8 mouse cellular contexts compared by ENCODE assay signal in genomic region chr6:134928889-134929310, GRCm38 (mm10). TPM values are rescaled to one million over a fixed set of nuclear protein-coding genes. Genes with fewer than 3 reads are reported as not detected.
DNase-seq lines count a peak whose midpoint lies in the region; ATAC-seq and TF ChIP-seq lines count a peak whose summit lies in the region.

No protein-coding gene starts in this region.

- intact Hi-C loops in gastrocnemius, adult 2 months (cut with DNase I) = loop anchor here (10.0 kb wide), 1 partner anchor 284 kb away; no protein-coding TSS in a partner anchor

- H3K9ac ChIP-seq in kidney, embryonic 14.5 days (ENCODE audit: low read depth, low read length) = peak overlapping the region; percentile 68

- no peaks in the 10 kb centered on the region for H3K27me3 ChIP-seq in heart, embryonic 10.5 days (ENCODE audit: insufficient read depth, poor library complexity, severe bottlenecking)
- no peaks in the 10 kb centered on the region for H3K27me3 ChIP-seq in kidney, embryonic 14.5 days (ENCODE audit: control insufficient read depth, insufficient read depth, low read length)

- ATAC-seq in kidney, embryonic 14.5 days (ENCODE audit: low FRiP score, low TSS enrichment) = peak; percentile 32

- DNase-seq in gastrocnemius, adult 2 months = no peak
- no peak for DNase-seq in gastrocnemius, adult 8-10 months (ENCODE audit: low spot score in 2 of 2)
- DNase-seq in cerebellum, adult 9-11 months = peak; percentile 71
- DNase-seq in heart, embryonic 10.5 days (ENCODE audit: low spot score) = peak; percentile 83
- DNase-seq in spleen, postnatal 4 days (ENCODE audit: low spot score in 2 of 2) = peak; percentile 62 to 86
- no peak for DNase-seq in gastrocnemius, postnatal 10 days

- peaks cover 74% of the 10 kb centered on the region for H3K79me2 ChIP-seq in macrophage (ENCODE audit: inconsistent target)

- H3K4me3 ChIP-seq in gastrocnemius, adult 2 months = peak overlapping the region; percentile 95
- peak overlapping the region; percentile 70 for H3K4me3 ChIP-seq in heart, embryonic 10.5 days
- peak overlapping the region; percentile 55 for H3K4me3 ChIP-seq in kidney, embryonic 14.5 days (ENCODE audit: low read length)
- peak overlapping the region; percentile 71 for H3K4me3 ChIP-seq in macrophage (ENCODE audit: inconsistent target)

- peak overlapping the region; percentile 96 for H3K27ac ChIP-seq in gastrocnemius, adult 2 months
- H3K27ac ChIP-seq in heart, embryonic 10.5 days = peak overlapping the region; percentile 95
- H3K27ac ChIP-seq in kidney, embryonic 14.5 days (ENCODE audit: low read depth, low read length) = peak overlapping the region; percentile 99
- H3K27ac ChIP-seq in macrophage = peak overlapping the region; percentile 95

- H3K9me3 ChIP-seq in heart, embryonic 10.5 days = no peaks in the 10 kb centered on the region
- no peaks in the 10 kb centered on the region for H3K9me3 ChIP-seq in kidney, embryonic 14.5 days (ENCODE audit: control insufficient read depth, low read length)

- H3K4me1 ChIP-seq in heart, embryonic 10.5 days = peaks cover 29% of the 10 kb centered on the region
- H3K4me1 ChIP-seq in kidney, embryonic 14.5 days (ENCODE audit: control insufficient read depth, insufficient read depth, low read length) = peaks cover 17% of the 10 kb centered on the region; the same call in 1 of the 2 replicates

- H3K4me2 ChIP-seq in kidney, embryonic 14.5 days (replicated peaks; ENCODE audit: low read depth, low read length) = peak overlapping the region; percentile 91

- no peak for TF ChIP-seq CTCF in gastrocnemius, adult 2 months (IDR thresholded peaks at IDR 0.05)

- 1% methylated on average over 15 of the region's 15 CpGs for WGBS in heart, embryonic 10.5 days
- 1% methylated on average over 15 of the region's 15 CpGs for WGBS in kidney, embryonic 14.5 days
- 0% methylated on average over 15 of the region's 15 CpGs for WGBS in macrophage (ENCODE audit: missing documents)

- 0 out of 2 replicates have a peak, but pooled peaks cover 4% of the 10 kb centered on the region for H3K36me3 ChIP-seq in heart, embryonic 10.5 days
- H3K36me3 ChIP-seq in kidney, embryonic 14.5 days (ENCODE audit: control insufficient read depth, insufficient read depth, low read length) = 0 out of 2 replicates have a peak, but pooled peaks cover 4% of the 10 kb centered on the region
- no peaks in the 10 kb centered on the region for H3K36me3 ChIP-seq in macrophage (ENCODE audit: inconsistent target)

RNA-seq across cellular contexts. Expression of gene Cdkn1b, which starts 8.7 kb away (rescaled TPM):
- 10 to 100 TPM; 36.1 to 41.8 TPM for total RNA-seq in gastrocnemius, adult 2 months (2021)
- total RNA-seq in gastrocnemius, adult 8-10 months (2022) = 10 to 100 TPM; 30.9 to 37.5 (median 33.1) TPM
- polyA plus RNA-seq in heart, embryonic 10.5 days (2016; fragmentation: Nextera tagmentation; extraction: Ambion mirVana) = 11.0 and 12.0 TPM in 2 replicates
- 14.5 and 15.3 TPM in 2 replicates for polyA plus RNA-seq in kidney, embryonic 14.5 days (2014; fragmentation: Nextera tagmentation; extraction: Ambion mirVana)
- total RNA-seq in macrophage (2018; cell fraction: chromatin; rRNA removed) = 10 to 100 TPM; 14.1 to 72.0 (median 31.5) TPM
- 10 to 100 TPM; 12.9 to 44.8 (median 20.9) TPM for total RNA-seq in macrophage (2018; cell fraction: cytosol; rRNA removed)
- 10 to 100 TPM; 18.9 to 91.9 (median 37.5) TPM for total RNA-seq in macrophage (2018; cell fraction: nucleus; rRNA removed)
- polyA plus RNA-seq in macrophage (2018) = 13.0 to 49.2 TPM (median 33.8 TPM) in 3 replicates
- total RNA-seq in gastrocnemius, postnatal 10 days (2021) = 10 to 100 TPM; 47.0 to 51.8 TPM

RNA-seq across cellular contexts. Expression of gene Gpr19, which starts 30.5 kb away (rescaled TPM):
- total RNA-seq in gastrocnemius, adult 2 months (2021) = 1 to 10 TPM; 4.0 to 4.1 TPM
- total RNA-seq in gastrocnemius, adult 8-10 months (2022) = 1 to 10 TPM; 3.6 to 5.4 (median 4.7) TPM
- 9.0 and 11.8 TPM in 2 replicates for polyA plus RNA-seq in heart, embryonic 10.5 days (2016; fragmentation: Nextera tagmentation; extraction: Ambion mirVana)
- 12.1 and 13.1 TPM in 2 replicates for polyA plus RNA-seq in kidney, embryonic 14.5 days (2014; fragmentation: Nextera tagmentation; extraction: Ambion mirVana)
- total RNA-seq in macrophage (2018; cell fraction: chromatin; rRNA removed) = 1 to 10 TPM; 1.7 to 9.3 (median 4.4) TPM
- total RNA-seq in macrophage (2018; cell fraction: cytosol; rRNA removed) = 1 to 10 TPM; 1.1 to 3.4 (median 1.8) TPM
- total RNA-seq in macrophage (2018; cell fraction: nucleus; rRNA removed) = 1 to 10 TPM; 1.2 to 8.8 (median 3.6) TPM
- 2.1 to 4.4 TPM (median 2.6 TPM) in 3 replicates for polyA plus RNA-seq in macrophage (2018)
- 1 to 10 TPM; 6.4 to 6.8 TPM for total RNA-seq in gastrocnemius, postnatal 10 days (2021)

RNA-seq across cellular contexts. Expression of gene Apold1, which starts 52.6 kb away (rescaled TPM):
- total RNA-seq in gastrocnemius, adult 2 months (2021) = 1 to 10 TPM; 1.0 to 5.0 TPM
- 1 to 10 TPM; 1.0 to 1.7 (median 1.4) TPM for total RNA-seq in gastrocnemius, adult 8-10 months (2022)
- 2.2 and 2.9 TPM in 2 replicates for polyA plus RNA-seq in heart, embryonic 10.5 days (2016; fragmentation: Nextera tagmentation; extraction: Ambion mirVana)
- polyA plus RNA-seq in kidney, embryonic 14.5 days (2014; fragmentation: Nextera tagmentation; extraction: Ambion mirVana) = 4.4 and 4.6 TPM in 2 replicates
- under 1 TPM in 9 of 26 experiments, not detected in 17; 0.19 to 0.86 (median 0.31) TPM for total RNA-seq in macrophage (2018; cell fraction: chromatin; rRNA removed)
- under 1 TPM in 21 of 26 experiments, not detected in 5; 0.03 to 0.70 (median 0.10) TPM for total RNA-seq in macrophage (2018; cell fraction: cytosol; rRNA removed)
- total RNA-seq in macrophage (2018; cell fraction: nucleus; rRNA removed) = 1 to 10 TPM in 1 of 26 experiments, under 1 TPM in 11, not detected in 14; 0.11 to 2.1 (median 0.33) TPM
- 0.06 TPM in 1 of 3 replicates, not detected in the others for polyA plus RNA-seq in macrophage (2018)
- 1 to 10 TPM; 3.7 to 5.2 TPM for total RNA-seq in gastrocnemius, postnatal 10 days (2021)

Comparison
In these comparisons a context has a peak if more than half of its experiments do, and no peak if none do; other contexts are left out.
1. DNase-seq: peak in cerebellum, adult 9-11 months (single experiment), heart, embryonic 10.5 days (single experiment) and spleen, postnatal 4 days (2 of 2); none in gastrocnemius, adult 2 months (single experiment), gastrocnemius, adult 8-10 months (0 of 2) and gastrocnemius, postnatal 10 days (single experiment).
2. Peak in every context shown above with its lines, with median percentiles within 50 percentile points of each other: H3K27ac ChIP-seq and H3K4me3 ChIP-seq.